Mouse (Mus musculus): ENCODE measurements around the gene Fam122b.

DNA sequence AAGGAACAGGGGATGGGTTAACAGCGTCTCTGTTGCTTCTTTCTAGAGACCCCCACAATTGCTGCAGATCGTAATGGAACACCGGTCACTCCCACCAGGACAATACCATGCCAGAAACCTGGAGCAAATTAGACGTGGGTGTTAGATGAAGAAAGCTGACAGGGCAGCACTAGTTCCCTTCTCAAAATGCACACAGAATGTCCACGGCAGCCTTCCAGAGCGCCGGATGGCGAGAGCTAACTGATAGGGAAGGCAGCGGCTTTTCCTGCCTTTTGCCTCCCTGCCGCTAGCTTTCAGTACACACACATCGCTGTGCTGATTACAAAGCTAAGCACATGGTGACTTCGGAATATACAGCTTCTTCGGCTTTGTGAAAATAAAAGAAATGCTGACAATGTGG lies 37.6 kb downstream of the Fam122b start:
- TF ChIP-seq CTCF (IDR thresholded peaks at IDR 0.05; ENCODE audit: borderline replicate concordance, insufficient read depth, low read depth, low read length) (no peak), POLR2A (IDR thresholded peaks at IDR 0.05; ENCODE audit: borderline replicate concordance, insufficient read depth, low read length) (no peak)

Measured in cerebellum, adult 2 months (tissue).